Mouse (Mus musculus) midbrain, postnatal 0 days (tissue): ENCODE measurements around the gene Arl11. TPM values are rescaled to one million over a fixed set of nuclear protein-coding genes. Genes with fewer than 3 reads are reported as not detected.

Source experiments
- ATAC-seq: fragments of 200-750 bp; cut with Nextera tagmentation; 2 replicates; pipeline ENCODE4 v1.8.0; 2017; ENCODE audit warnings: moderate number of reproducible peaks, mild to moderate bottlenecking, moderate TSS enrichment, moderate library complexity; ENCODE audit not compliant: low FRiP score
- DNase-seq: peaks from one replicate; pipeline ENCODE4 v3.0.0-alpha.2; 2015; ENCODE audit warnings: low spot score
- H3K27ac ChIP-seq: fragments of 300-500 bp; sonication (generic); 2 replicates; pipeline ENCODE4 v1.5.1; 2014; ENCODE audit warnings: low read depth, mild to moderate bottlenecking, low read length, mixed read lengths
- H3K27me3 ChIP-seq: fragments of 300-500 bp; sonication (generic); 2 replicates; pipeline ENCODE4 v1.6.1; 2014; ENCODE audit warnings: low read length, control low read depth, mixed read lengths; ENCODE audit not compliant: insufficient read depth
- H3K36me3 ChIP-seq: fragments of 300-500 bp; sonication (generic); 2 replicates; pipeline ENCODE4 v1.6.1; 2014; ENCODE audit warnings: low read length, control low read depth, mixed read lengths; ENCODE audit not compliant: insufficient read depth
- H3K4me1 ChIP-seq: fragments of 300-500 bp; sonication (generic); 2 replicates; pipeline ENCODE4 v1.6.1; 2014; ENCODE audit warnings: mild to moderate bottlenecking, control low read depth, antibody characterized with exemption, low read length, mixed read lengths; ENCODE audit not compliant: insufficient read depth
- H3K4me2 ChIP-seq: fragments of 300-500 bp; sonication (generic); 2 replicates; pipeline ENCODE4 v1.6.1; 2014; ENCODE audit warnings: low read depth, mild to moderate bottlenecking, low read length, mixed read lengths; ENCODE audit not compliant: poor library complexity, severe bottlenecking
- H3K4me3 ChIP-seq: fragments of 300-500 bp; sonication (generic); 2 replicates; pipeline ENCODE4 v1.5.1; 2014; ENCODE audit warnings: low read depth, mild to moderate bottlenecking, low read length, moderate library complexity
- H3K9ac ChIP-seq: fragments of 300-500 bp; sonication (generic); replicated peaks from 2 replicates; pipeline ENCODE4 v1.6.1; 2014; ENCODE audit warnings: mild to moderate bottlenecking, low read length, moderate library complexity, mixed read lengths; ENCODE audit not compliant: poor library complexity, severe bottlenecking
- H3K9me3 ChIP-seq: fragments of 300-500 bp; sonication (generic); 2 replicates; pipeline ENCODE4 v1.6.1; 2016; ENCODE audit warnings: low read length, control low read depth
- CTCF ChIP-seq: IDR thresholded peaks from 2 replicates; pipeline ENCODE4 v1.5.1; 2016; ENCODE audit warnings: antibody characterized with exemption, mild to moderate bottlenecking
- WGBS: fragments of 180-500 bp; shearing (Covaris S2); extraction: QIAGEN DNeasy Blood & Tissue Kit; methylation state at CpG from one replicate; pipeline ENCODE4 v1.1.7; 2014; 5-methylcytosine and 5-hydroxymethylcytosine counted together
- polyA plus RNA-seq: library from polyadenylated mRNA; unstranded; fragments of >200 nt; fragmentation: Nextera tagmentation; extraction: Ambion mirVana; gene quantifications from 2 replicates; pipeline ENCODE4 v1.2.1, GENCODE M21; 2015
- total RNA-seq: library from RNA; depleted of rRNA; stranded (reverse); fragments of >200 nt; gene quantifications from 2 replicates; pipeline ENCODE4 v1.2.3, GENCODE M21; 2014

Arl11 gene
- total and polyA plus RNA-seq, 2 experiments from 2014 or later: 0.63 TPM; not detected in 1

DNA sequence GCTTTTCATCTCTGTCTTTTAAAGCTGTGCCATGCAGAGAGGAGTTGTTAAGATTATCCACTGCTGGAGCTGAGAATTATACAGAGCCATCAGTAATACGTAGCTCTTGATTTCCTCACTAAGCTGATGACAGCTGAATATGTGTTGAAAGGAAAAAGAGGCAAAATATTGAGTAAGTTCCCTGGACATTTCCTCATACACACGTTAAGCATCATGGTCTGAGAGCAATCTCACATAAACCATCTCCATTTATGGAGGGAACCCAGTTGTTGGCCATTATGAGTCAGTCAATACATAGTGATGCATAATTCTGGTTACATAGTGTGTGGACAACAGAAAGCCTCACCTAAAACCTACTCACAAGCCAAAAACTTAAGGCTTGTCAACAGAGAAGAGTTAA is 7.1 kb upstream of the Arl11 start:
- no peak overlapping the region for H3K9ac ChIP-seq
- no peaks in the 10 kb centered on the region for H3K4me1 ChIP-seq
- no peak for TF ChIP-seq CTCF
- no peaks in the 10 kb centered on the region for H3K27me3 ChIP-seq
- no peak for DNase-seq
- no peak overlapping the region for H3K27ac ChIP-seq
- peaks cover 7% of the 10 kb centered on the region; the same call in 1 of the 2 replicates for H3K9me3 ChIP-seq
- H3K4me3 ChIP-seq: no peak overlapping the region
- no peak for ATAC-seq
- H3K4me2 ChIP-seq: no peak overlapping the region
- no peaks in the 10 kb centered on the region for H3K36me3 ChIP-seq
- WGBS: 83% methylated on average over 2 of the region's 2 CpGs

DNA sequence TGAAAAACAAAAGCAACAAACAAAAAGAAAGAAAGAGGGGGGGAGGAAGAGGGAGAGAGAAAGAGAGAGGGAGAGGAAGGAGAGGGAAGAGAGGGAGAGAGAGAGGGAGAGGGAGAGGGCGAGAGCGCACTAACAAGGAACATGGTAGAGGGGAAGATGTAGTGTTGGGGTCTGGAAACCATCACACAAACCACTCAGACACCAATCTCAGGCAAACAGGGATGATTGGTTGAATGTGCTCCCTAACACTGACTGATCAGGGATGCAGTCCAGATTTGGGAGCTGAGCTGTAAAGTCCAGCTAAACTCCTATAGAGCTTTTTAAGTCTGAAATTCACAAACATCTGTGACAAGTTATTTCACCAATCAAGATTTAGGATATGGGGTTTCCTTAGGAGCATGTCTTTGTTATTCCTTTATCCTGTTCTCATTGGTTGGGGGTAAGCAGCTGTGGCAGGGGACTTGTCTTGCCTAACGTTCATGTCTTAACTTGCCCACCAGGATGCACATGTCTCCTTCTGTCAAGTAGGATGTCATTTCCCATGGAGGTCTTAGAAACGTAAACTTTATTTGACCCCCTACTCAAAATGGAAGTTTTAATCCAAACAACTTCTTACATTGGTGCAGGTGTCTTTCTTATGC is 5.5 kb upstream of the Arl11 start:
- no peaks in the 10 kb centered on the region for H3K4me1 ChIP-seq
- H3K4me3 ChIP-seq: no peak overlapping the region
- no peak overlapping the region for H3K4me2 ChIP-seq
- no peak for TF ChIP-seq CTCF
- no peaks in the 10 kb centered on the region for H3K27me3 ChIP-seq
- ATAC-seq: no peak
- DNase-seq: no peak
- no peaks in the 10 kb centered on the region for H3K36me3 ChIP-seq
- no peak overlapping the region for H3K9ac ChIP-seq
- no peak overlapping the region for H3K27ac ChIP-seq
- H3K9me3 ChIP-seq: peaks cover 7% of the 10 kb centered on the region; the same call in 1 of the 2 replicates
- 78% methylated on average over 4 of the region's 4 CpGs for WGBS

DNA sequence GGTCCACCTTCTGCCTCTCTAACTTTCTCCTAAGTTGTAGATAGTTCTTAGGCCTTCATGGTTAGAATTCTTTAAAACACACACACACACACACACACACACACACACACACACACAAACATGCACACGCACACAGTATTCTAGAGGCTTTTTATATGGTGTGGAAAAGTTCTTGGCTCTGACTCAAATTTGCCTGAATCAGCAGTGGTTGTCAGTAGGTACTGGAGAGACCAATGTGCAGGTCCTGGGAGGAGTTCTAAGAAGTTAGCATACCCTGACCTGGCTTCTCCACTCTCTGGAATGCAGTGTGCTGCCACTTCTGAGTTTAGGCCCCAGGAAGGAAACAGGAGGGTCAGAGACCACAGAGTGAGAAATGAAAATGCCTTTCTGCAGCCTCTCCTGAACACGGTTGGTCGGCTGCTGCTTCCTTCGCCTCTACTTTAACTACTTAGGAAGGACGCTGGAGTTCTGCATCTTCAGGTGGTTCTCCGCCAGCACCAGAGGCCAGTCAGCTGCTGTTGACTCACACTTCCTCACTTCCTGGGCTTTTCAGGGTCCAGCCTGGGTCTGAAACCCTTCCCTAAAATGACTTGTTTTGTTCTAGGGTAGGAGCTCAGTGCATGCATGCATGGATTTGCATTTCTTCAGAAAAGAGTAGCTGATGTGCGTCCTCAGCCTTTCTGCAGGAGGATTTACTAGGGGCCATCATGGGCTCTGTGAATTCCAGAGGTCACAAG is 651 bp downstream of the Arl11 start:
- Histone ChIP-seq H3K27ac (no peak overlapping the region), H3K9me3 (no peaks in the 10 kb centered on the region), H3K27me3 (no peaks in the 10 kb centered on the region), H3K4me2 (no peak overlapping the region), H3K4me1 (no peaks in the 10 kb centered on the region), H3K4me3 (no peak overlapping the region), H3K36me3 (no peaks in the 10 kb centered on the region), H3K9ac (no peak overlapping the region)
- TF ChIP-seq CTCF: no peak
- no peak for ATAC-seq
- 69% methylated on average over 7 of the region's 7 CpGs for WGBS
- no peak for DNase-seq

DNA sequence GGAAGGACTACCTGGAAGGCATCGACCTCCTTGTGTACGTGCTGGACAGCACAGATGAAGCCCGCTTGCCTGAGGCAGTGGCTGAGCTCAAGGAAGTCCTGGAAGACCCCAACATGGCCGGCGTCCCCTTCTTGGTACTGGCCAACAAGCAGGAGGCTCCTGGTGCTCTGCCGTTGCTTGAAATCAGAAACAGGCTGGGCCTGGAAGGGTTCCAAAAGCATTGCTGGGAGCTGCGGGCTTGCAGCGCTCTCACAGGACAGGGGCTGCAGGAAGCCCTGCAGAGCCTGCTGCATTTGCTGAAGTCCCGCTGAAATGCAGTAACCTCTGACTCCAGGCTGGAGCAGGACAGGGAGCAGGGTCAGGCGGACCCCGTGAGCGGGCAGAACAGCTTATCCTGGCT is 1.4 kb downstream of the Arl11 start:
- ATAC-seq (no peak), DNase-seq (peak; percentile 14)
- Histone ChIP-seq H3K36me3 (no peaks in the 10 kb centered on the region), H3K4me2 (no peak overlapping the region), H3K27ac (no peak overlapping the region), H3K9ac (no peak overlapping the region), H3K4me1 (no peaks in the 10 kb centered on the region), H3K4me3 (no peak overlapping the region), H3K27me3 (no peaks in the 10 kb centered on the region), H3K9me3 (no peaks in the 10 kb centered on the region)
- TF ChIP-seq CTCF: no peak
- 61% methylated on average over 12 of the region's 12 CpGs for WGBS

DNA sequence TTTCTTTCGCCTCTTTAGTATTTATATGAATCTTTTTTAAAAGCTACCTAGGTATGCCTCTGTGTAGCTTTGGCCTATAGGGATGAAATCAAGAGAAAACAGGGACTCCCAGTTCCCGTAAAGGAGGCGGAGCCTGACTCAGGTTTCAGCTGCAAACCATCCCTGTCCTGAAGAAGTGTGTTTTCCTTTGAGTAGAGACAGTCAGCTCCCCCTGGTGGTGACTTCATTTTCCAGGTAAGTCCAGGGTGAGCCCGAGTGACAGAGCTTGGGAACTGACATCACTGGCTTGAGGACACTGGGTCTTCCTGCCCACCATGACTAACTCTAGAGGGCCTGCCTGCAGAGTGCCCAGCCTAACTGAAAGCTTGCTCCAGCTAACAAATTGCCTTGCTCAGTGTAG is 7.3 kb downstream of the Arl11 start:
- Histone ChIP-seq H3K4me1 (no peaks in the 10 kb centered on the region), H3K9me3 (no peaks in the 10 kb centered on the region), H3K9ac (no peak overlapping the region), H3K4me3 (no peak overlapping the region), H3K4me2 (no peak overlapping the region), H3K27ac (no peak overlapping the region), H3K27me3 (no peaks in the 10 kb centered on the region), H3K36me3 (no peaks in the 10 kb centered on the region)
- peak; percentile 76 for TF ChIP-seq CTCF
- ATAC-seq: no peak
- 38% methylated on average over 4 of the region's 4 CpGs for WGBS
- DNase-seq: peak; percentile 51

DNA sequence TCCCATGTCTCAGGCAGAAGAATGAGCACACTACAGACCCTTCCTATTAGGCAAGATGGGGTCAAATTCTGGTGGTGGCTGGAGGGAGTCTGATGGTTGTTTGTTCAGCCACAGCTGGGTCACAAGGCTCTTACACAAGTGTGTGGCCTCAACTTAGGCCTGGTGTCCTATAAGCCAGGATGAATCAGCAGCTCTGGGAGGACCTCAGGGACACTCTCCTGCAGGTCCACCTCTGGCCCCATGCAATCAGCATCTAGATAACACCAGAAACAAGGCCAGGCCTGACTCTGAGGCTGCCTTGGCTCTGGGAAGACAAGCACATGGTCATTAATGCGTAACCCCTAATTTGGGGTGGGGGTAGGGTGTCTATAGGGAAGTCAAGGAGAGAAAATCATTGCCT is 11.2 kb downstream of the Arl11 start:
- H3K4me1 ChIP-seq: no peaks in the 10 kb centered on the region
- no peak overlapping the region for H3K4me3 ChIP-seq
- no peak for TF ChIP-seq CTCF
- WGBS: 89% methylated on average over 1 of the region's 1 CpGs
- H3K27me3 ChIP-seq: no peaks in the 10 kb centered on the region
- no peak overlapping the region for H3K9ac ChIP-seq
- H3K4me2 ChIP-seq: no peak overlapping the region
- ATAC-seq (no peak), DNase-seq (no peak)
- H3K9me3 ChIP-seq: peaks cover 7% of the 10 kb centered on the region
- H3K27ac ChIP-seq: no peak overlapping the region
- H3K36me3 ChIP-seq: no peaks in the 10 kb centered on the region
